Mouse (Mus musculus) lung, postnatal 0 days (tissue): ENCODE data around the gene Ccdc148.

Source experiments
- CTCF ChIP-seq: IDR thresholded peaks from 2 replicates; pipeline ENCODE4 v1.5.1; 2016; ENCODE audit warnings: antibody characterized with exemption, mild to moderate bottlenecking
- EP300 ChIP-seq: IDR thresholded peaks from 2 replicates; pipeline ENCODE4 v1.6.1; 2016; ENCODE audit warnings: antibody characterized with exemption, mild to moderate bottlenecking, control low read depth

- TF ChIP-seq CTCF (no peak), EP300 (no peak)
Measured at GRCm38 (mm10) chr2:59024558-59024957, 135.9 kb downstream of the Ccdc148 start.
